In genomic region chr1:105507116-105507515, GRCm38 (mm10) we compare ENCODE assay signal across 16 mouse cellular contexts.
"Had no signal": no experiment of that assay in that cellular context is flagged by ENCODE, and none has a peak within 500 bp of the region (broad histone marks: within the 10 kb centered on the region; RNA-seq: fewer than 3 reads in every experiment).

No protein-coding gene starts in this region.

- H3K27ac ChIP-seq: midbrain, embryonic 13.5 days; midbrain, embryonic 15.5 days; neural tube, embryonic 12.5 days had no signal

- H3K27me3 ChIP-seq: megakaryocyte, embryonic 14.5 days; midbrain, embryonic 13.5 days; midbrain, embryonic 15.5 days; neural tube, embryonic 12.5 days had no signal

- H3K36me3 ChIP-seq: midbrain, embryonic 13.5 days; midbrain, embryonic 15.5 days; neural tube, embryonic 12.5 days had no signal

- DNase-seq: lung, adult 18-20 months; lung, embryonic 14.5 days; lung, postnatal 10 days; lung, postnatal 4 days; retina, postnatal 1 day; right cerebral cortex, adult 18-20 months; right cerebral cortex, postnatal 25 days; right cerebral cortex, postnatal 4 days; spleen, adult 18-20 months; thymus, adult 18-20 months; thymus, postnatal 14 days; thymus, postnatal 36 days had no signal

- ATAC-seq: midbrain, embryonic 13.5 days; midbrain, embryonic 15.5 days had no signal

- H3K4me1 ChIP-seq: megakaryocyte, embryonic 14.5 days; midbrain, embryonic 13.5 days; midbrain, embryonic 15.5 days; neural tube, embryonic 12.5 days had no signal

- H3K9ac ChIP-seq: lung, embryonic 14.5 days; midbrain, embryonic 13.5 days; midbrain, embryonic 15.5 days; neural tube, embryonic 12.5 days had no signal

- H3K4me3 ChIP-seq: megakaryocyte, embryonic 14.5 days; midbrain, embryonic 13.5 days; midbrain, embryonic 15.5 days; neural tube, embryonic 12.5 days had no signal

- H3K9me3 ChIP-seq: midbrain, embryonic 13.5 days; midbrain, embryonic 15.5 days; neural tube, embryonic 12.5 days had no signal
